Mouse (Mus musculus) midbrain, embryonic 16.5 days (tissue): ENCODE data around the gene Tmub1. TPM values are rescaled to one million over a fixed set of nuclear protein-coding genes. Genes with fewer than 3 reads are reported as not detected.

Experiments used
- ATAC-seq: fragments of 200-750 bp; cut with Nextera tagmentation; 2 replicates; pipeline ENCODE4 v1.8.0; 2017; ENCODE audit warnings: moderate TSS enrichment
- H3K27ac ChIP-seq: fragments of 300-500 bp; sonication (generic); 2 replicates; pipeline ENCODE4 v1.5.1; 2014; ENCODE audit warnings: mild to moderate bottlenecking, low read length, mixed read lengths
- H3K27me3 ChIP-seq: fragments of 300-500 bp; sonication (generic); 2 replicates; pipeline ENCODE4 v1.6.1; 2014; ENCODE audit warnings: low read depth, low read length, mixed read lengths; ENCODE audit not compliant: control insufficient read depth, insufficient read depth
- H3K36me3 ChIP-seq: fragments of 300-500 bp; sonication (generic); 2 replicates; pipeline ENCODE4 v1.6.1; 2014; ENCODE audit warnings: mild to moderate bottlenecking, low read length, moderate library complexity, mixed read lengths; ENCODE audit not compliant: control insufficient read depth, insufficient read depth
- H3K4me1 ChIP-seq: fragments of 300-500 bp; sonication (generic); 2 replicates; pipeline ENCODE4 v1.6.1; 2014; ENCODE audit warnings: mild to moderate bottlenecking, low read length, mixed read lengths; ENCODE audit not compliant: control insufficient read depth, insufficient read depth
- H3K4me2 ChIP-seq: fragments of 300-500 bp; sonication (generic); 2 replicates; pipeline ENCODE4 v1.6.1; 2014; ENCODE audit warnings: mild to moderate bottlenecking, low read length, mixed read lengths
- H3K4me3 ChIP-seq: fragments of 300-500 bp; sonication (generic); 2 replicates; pipeline ENCODE4 v1.5.1; 2014; ENCODE audit warnings: low read depth, mild to moderate bottlenecking, low read length, moderate library complexity, mixed read lengths
- H3K9ac ChIP-seq: fragments of 300-500 bp; sonication (generic); 2 replicates; pipeline ENCODE4 v1.6.1; 2014; ENCODE audit warnings: low read depth, low read length, mixed read lengths
- H3K9me3 ChIP-seq: fragments of 300-500 bp; sonication (generic); replicated peaks from 2 replicates; pipeline ENCODE4 v1.6.1; 2014; ENCODE audit warnings: mild to moderate bottlenecking, low read length, mixed read lengths; ENCODE audit not compliant: control insufficient read depth, poor library complexity, severe bottlenecking
- WGBS: fragments of 180-500 bp; shearing (Covaris S2); extraction: QIAGEN DNeasy Blood & Tissue Kit; methylation state at CpG from one replicate; pipeline ENCODE4 v1.1.7; 2014; 5-methylcytosine and 5-hydroxymethylcytosine counted together
- polyA plus RNA-seq: library from polyadenylated mRNA; unstranded; fragments of >200 nt; fragmentation: Nextera tagmentation; extraction: Ambion mirVana; gene quantifications from 2 replicates; pipeline ENCODE4 v1.2.1, GENCODE M21; 2015

Gene Tmub1
- polyA plus RNA-seq, 1 experiment from 2014 or later, result 63.2 TPM

DNA sequence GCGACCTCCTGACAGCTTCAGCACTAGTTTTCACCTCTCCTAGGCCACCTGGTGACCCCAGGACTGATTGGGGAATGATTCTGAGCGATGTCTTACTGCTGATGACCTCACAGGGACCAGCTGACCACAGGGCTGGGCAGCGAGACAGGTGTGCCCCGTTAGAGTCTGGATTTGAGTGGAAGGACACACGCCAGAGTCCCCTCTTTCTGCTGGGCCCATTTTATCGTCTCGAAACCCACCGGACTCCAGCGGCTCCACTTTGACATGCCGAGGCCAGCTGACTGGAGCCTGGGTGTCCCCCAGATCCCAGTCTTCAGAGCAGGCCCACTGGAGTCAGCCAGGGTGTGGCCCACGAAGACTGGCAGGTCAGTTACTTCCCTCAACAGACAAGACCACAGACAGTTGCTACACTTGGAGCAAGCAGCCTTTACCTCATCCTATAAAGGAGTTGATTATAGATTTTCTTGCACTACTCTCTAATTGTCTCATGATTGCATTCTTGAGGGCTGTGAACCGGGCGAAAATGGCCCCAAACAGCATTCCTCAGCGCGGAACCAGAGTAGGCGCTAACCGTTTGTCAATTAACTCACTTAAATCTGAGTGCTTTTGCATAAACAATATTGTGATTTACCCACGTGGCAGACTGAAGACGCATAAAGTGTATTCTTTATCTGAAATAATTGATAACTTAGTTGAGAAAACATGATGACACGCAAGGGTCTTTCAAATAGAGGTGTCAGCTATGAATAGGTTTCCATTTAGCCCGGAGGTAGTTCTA lies 23.5 kb downstream of the Tmub1 start:
- WGBS, result 14% methylated on average over 21 of the region's 21 CpGs
- Histone ChIP-seq H3K27ac (peak overlapping the region; percentile 94), H3K4me3 (peak overlapping the region; percentile 68), H3K4me1 (peaks cover 30% of the 10 kb centered on the region), H3K9me3 (no peaks in the 10 kb centered on the region), H3K27me3 (no peaks in the 10 kb centered on the region; the same call in 1 of the 2 replicates), H3K9ac (peak overlapping the region; percentile 72), H3K4me2 (peak overlapping the region; percentile 94), H3K36me3 (peaks cover 11% of the 10 kb centered on the region; the same call in 1 of the 2 replicates)
- no peak; the same call in 1 of the 2 replicates for ATAC-seq

DNA sequence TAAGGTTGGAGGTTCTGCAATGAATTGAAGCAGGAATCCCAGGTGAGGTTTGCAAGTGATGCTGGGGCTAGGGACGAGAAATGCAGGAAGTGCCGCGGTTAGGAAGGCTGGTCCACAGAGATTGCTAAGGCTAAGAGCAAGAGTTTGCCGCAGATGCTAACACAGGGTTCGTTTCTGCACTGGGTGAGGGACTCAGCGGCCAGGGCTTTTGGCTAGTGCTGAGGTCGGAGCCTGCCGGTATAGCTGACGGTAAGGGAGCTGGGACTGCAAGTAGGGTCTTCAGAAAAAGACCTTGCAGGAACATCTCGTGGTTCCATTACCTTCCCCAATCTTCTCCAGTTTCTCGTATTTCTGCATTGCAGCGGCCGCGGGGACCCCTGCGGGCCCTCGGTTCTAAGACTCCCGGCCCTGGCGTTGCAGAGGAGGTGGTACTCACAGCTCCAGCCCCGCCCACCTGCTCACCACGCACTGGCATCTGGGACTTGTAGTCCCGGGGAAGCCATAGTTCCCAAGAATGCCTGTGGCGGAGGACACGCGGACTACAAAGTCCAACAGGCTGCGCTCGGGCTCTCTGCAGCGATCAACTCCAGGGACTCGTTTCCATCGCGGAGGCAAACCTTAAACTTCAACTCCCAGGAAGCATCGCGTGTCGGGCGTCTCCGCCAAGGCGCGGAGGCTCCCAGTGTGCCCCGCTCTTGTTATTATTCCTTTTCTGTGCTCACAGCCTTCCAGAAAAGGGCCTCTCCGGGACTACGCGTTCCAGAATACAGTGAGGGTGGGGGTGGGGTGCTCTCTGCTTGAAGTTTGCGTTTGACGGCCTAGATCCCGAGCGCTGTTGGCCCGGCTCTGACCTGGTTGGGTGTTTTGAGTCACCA lies 24.3 kb downstream of the Tmub1 start, which contains the start of the genes Cdk5 and Slc4a2:
Cdk5 (minus strand) TSS at position 402 of the 875 bp plus-strand sequence.
Slc4a2 (plus strand) TSS at position 709 of the 875 bp plus-strand sequence.
- under 1% methylated on average over 46 of the region's 46 CpGs for WGBS
- Histone ChIP-seq H3K4me3 (peak within 1 kb of the TSS; percentile 68), H3K36me3 (peaks cover 18% of the 10 kb centered on the region; the same call in 1 of the 2 replicates), H3K9ac (peak within 1 kb of the TSS; percentile 84), H3K4me1 (peaks cover 30% of the 10 kb centered on the region), H3K9me3 (no peaks in the 10 kb centered on the region), H3K27me3 (no peaks in the 10 kb centered on the region; the same call in 1 of the 2 replicates), H3K4me2 (peak within 1 kb of the TSS; percentile 94), H3K27ac (peak within 1 kb of the TSS; percentile 94)
- ATAC-seq, result peak; percentile 96

DNA sequence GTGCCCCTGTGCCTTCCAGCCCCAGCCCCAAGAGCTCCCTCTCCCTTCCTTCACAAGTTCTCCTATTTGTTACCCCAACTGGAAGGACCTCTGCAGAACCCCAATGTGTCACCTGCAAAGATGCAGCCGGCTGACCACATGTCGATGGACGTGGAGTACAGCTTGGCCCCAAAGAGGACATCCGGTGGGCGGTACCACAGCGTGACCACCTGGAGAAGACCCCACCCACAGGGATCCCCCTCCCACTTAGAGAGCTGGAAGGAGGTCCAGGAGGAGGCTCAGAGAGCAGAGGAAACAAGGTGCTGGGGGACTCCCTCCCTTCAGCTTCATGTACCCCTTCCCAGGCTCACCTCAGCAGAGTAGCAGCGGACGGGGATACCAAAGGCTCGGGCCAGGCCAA lies 27.3 kb downstream of the Tmub1 start:
- no peak overlapping the region for H3K4me2 ChIP-seq
- no peak overlapping the region for H3K27ac ChIP-seq
- H3K4me3 ChIP-seq, result no peak overlapping the region
- H3K36me3 ChIP-seq, result peaks cover 18% of the 10 kb centered on the region; the same call in 1 of the 2 replicates
- H3K27me3 ChIP-seq, result no peaks in the 10 kb centered on the region
- H3K9ac ChIP-seq, result no peak overlapping the region
- peaks cover 29% of the 10 kb centered on the region for H3K4me1 ChIP-seq
- 94% methylated on average over 9 of the region's 9 CpGs for WGBS
- ATAC-seq, result no peak
- no peaks in the 10 kb centered on the region for H3K9me3 ChIP-seq

DNA sequence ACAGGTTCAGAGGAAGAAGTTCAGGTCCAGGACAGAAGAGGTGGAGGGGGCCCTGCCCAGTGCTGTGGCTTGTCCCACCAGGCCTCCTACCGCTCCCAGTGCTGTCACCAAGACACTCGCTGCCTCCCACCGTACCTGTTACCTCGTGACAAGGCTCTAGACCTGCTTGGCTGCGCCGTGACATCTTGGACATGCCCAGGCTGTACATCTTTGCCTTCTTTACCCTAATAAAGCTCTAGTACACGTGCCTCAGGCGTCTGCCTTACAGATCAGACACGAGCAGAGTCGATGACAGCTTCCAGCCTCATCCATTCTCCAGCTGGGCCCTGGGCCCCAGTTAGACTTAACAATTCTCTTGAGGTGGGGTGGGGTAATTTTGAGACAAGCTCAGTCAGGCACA lies 30.1 kb downstream of the Tmub1 start:
- peaks cover 15% of the 10 kb centered on the region for H3K4me1 ChIP-seq
- no peak overlapping the region for H3K27ac ChIP-seq
- ATAC-seq, result no peak
- H3K36me3 ChIP-seq, result peaks cover 18% of the 10 kb centered on the region; the same call in 1 of the 2 replicates
- no peaks in the 10 kb centered on the region for H3K27me3 ChIP-seq
- 90% methylated on average over 10 of the region's 10 CpGs for WGBS
- no peaks in the 10 kb centered on the region for H3K9me3 ChIP-seq
- H3K4me2 ChIP-seq, result no peak overlapping the region
- H3K9ac ChIP-seq, result no peak overlapping the region
- no peak overlapping the region for H3K4me3 ChIP-seq

- peak overlapping the region; percentile 41; the same call in 1 of the 2 replicates for H3K9ac ChIP-seq
- peaks cover 18% of the 10 kb centered on the region; the same call in 1 of the 2 replicates for H3K36me3 ChIP-seq
- H3K9me3 ChIP-seq, result no peaks in the 10 kb centered on the region
- H3K4me2 ChIP-seq, result peak overlapping the region; percentile 36; the same call in 1 of the 2 replicates
- H3K4me3 ChIP-seq, result no peak overlapping the region
- WGBS, result 6% methylated on average over 21 of the region's 21 CpGs
- no peaks in the 10 kb centered on the region for H3K27me3 ChIP-seq
- H3K27ac ChIP-seq, result no peak overlapping the region
- peaks cover 8% of the 10 kb centered on the region for H3K4me1 ChIP-seq
- ATAC-seq, result peak; percentile 57
Observed at GRCm38 (mm10) chr5:24416222-24416736, 31.4 kb downstream of the Tmub1 start.

GRCm38 (mm10) chr5:24413938-24414337 lies 33.7 kb downstream of the Tmub1 start:
- ATAC-seq, result no peak
- no peaks in the 10 kb centered on the region for H3K9me3 ChIP-seq
- H3K27ac ChIP-seq, result no peak overlapping the region
- no peak overlapping the region for H3K4me3 ChIP-seq
- 85% methylated on average over 13 of the region's 13 CpGs for WGBS
- peaks cover 8% of the 10 kb centered on the region for H3K4me1 ChIP-seq
- H3K4me2 ChIP-seq, result no peak overlapping the region
- H3K9ac ChIP-seq, result no peak overlapping the region
- peaks cover 4% of the 10 kb centered on the region; the same call in 1 of the 2 replicates for H3K36me3 ChIP-seq
- no peaks in the 10 kb centered on the region for H3K27me3 ChIP-seq

GRCm38 (mm10) chr5:24413042-24413693 lies 34.5 kb downstream of the Tmub1 start, which contains the start of gene Asic3:
Gene Asic3 (plus strand): TSS chr5:24413392.
- H3K9ac ChIP-seq, result no peak within 1 kb of the TSS
- H3K4me1 ChIP-seq, result peaks cover 8% of the 10 kb centered on the region
- H3K4me2 ChIP-seq, result no peak within 1 kb of the TSS
- no peaks in the 10 kb centered on the region for H3K27me3 ChIP-seq
- H3K4me3 ChIP-seq, result no peak within 1 kb of the TSS
- no peaks in the 10 kb centered on the region for H3K9me3 ChIP-seq
- no peaks in the 10 kb centered on the region for H3K36me3 ChIP-seq
- 46% methylated on average over 11 of the region's 11 CpGs for WGBS
- H3K27ac ChIP-seq, result no peak within 1 kb of the TSS
- no peak for ATAC-seq

DNA sequence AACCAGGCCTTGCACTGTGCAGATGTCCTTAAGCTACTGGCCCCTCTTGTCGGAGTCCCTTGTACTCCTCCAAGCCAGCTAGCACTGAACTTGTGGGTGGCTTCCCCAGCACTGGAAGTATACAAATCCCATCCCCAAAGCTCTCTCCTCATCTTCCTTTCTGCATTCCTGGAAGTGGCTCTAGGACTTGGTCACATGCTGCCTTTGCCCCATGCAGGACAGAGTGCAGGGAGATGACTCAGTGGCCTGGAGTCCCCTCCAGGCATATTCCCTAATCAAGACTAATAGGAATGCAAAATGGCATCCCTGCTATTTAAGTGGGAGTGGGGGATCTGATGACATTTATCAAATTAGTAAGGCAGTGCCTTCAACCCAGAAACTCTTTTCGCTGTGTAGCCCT lies 35.6 kb downstream of the Tmub1 start:
- Histone ChIP-seq H3K9me3 (no peaks in the 10 kb centered on the region), H3K4me2 (no peak overlapping the region), H3K4me1 (peaks cover 8% of the 10 kb centered on the region), H3K36me3 (0 out of 2 replicates have a peak, but pooled peaks cover 2% of the 10 kb centered on the region), H3K27me3 (no peaks in the 10 kb centered on the region), H3K9ac (no peak overlapping the region), H3K27ac (no peak overlapping the region), H3K4me3 (no peak overlapping the region)
- ATAC-seq, result no peak
- 95% methylated on average over 2 of the region's 2 CpGs for WGBS
